Mouse (Mus musculus) lung, adult 2 months (tissue): ENCODE data around the gene Rnf187.

ENCODE experiments used
- CTCF ChIP-seq: fragments of 200-500 bp; IDR thresholded peaks from 2 replicates; pipeline ENCODE4 v1.5.1; 2011; ENCODE audit warnings: mild to moderate bottlenecking, low read length, control low read depth; ENCODE audit not compliant: insufficient read depth
- POLR2A ChIP-seq: fragments of 200-500 bp; IDR thresholded peaks from 2 replicates; pipeline ENCODE4 v1.6.1; 2011; ENCODE audit warnings: low read depth, mild to moderate bottlenecking, control low read depth, low read length, borderline replicate concordance; ENCODE audit errors: extremely low read depth

- TF ChIP-seq POLR2A, result no peak
- TF ChIP-seq CTCF, result no peak
Measured at GRCm38 (mm10) chr11:58985299-58985917, 46.7 kb upstream of the Rnf187 start.
